Mouse (Mus musculus): Measurements from ENCODE around the gene Ripk1. TPM values are rescaled to one million over a fixed set of nuclear protein-coding genes. Genes with fewer than 3 reads are reported as not detected.

Ripk1 gene
- total and polyA plus RNA-seq, 3 experiments = 2.0 to 7.4 (median 7.0) TPM

GRCm38 (mm10) chr13:34084026-34084750 lies 82.0 kb downstream of the Ripk1 start:
- intact Hi-C loops (cut with DNase I) = loop anchor here (1.0 kb wide), 1 partner anchor 12 kb away; no protein-coding TSS in a partner anchor
- H3K4me1 ChIP-seq (ENCODE audit: control insufficient read depth, insufficient read depth, low read length) = peaks cover 17% of the 10 kb centered on the region
- 0 out of 2 replicates have a peak overlapping the region, but pooled peaks have one; percentile 3 for H3K9ac ChIP-seq (ENCODE audit: low read depth, low read length)
- H3K27me3 ChIP-seq (ENCODE audit: control insufficient read depth, insufficient read depth, low read length) = no peaks in the 10 kb centered on the region
- H3K79me2 ChIP-seq (replicated peaks; ENCODE audit: control insufficient read depth, insufficient read depth, low read length) = no peaks in the 10 kb centered on the region
- WGBS = 34% methylated on average over 9 of the region's 9 CpGs
- no peak for TF ChIP-seq CTCF (IDR thresholded peaks at IDR 0.05)
- TF ChIP-seq POLR2A (IDR thresholded peaks at IDR 0.05; ENCODE audit: insufficient read depth, low read depth, low read length) = no peak
- peak; percentile 89 for TF ChIP-seq EP300 (IDR thresholded peaks at IDR 0.05; ENCODE audit: insufficient read depth, low read depth, low read length)
- peak overlapping the region; percentile 97 for H3K27ac ChIP-seq
- 0 out of 2 replicates have a peak overlapping the region, but pooled peaks have one; percentile 4 for H3K4me3 ChIP-seq
- peak; percentile 59 to 81 for DNase-seq
- H3K36me3 ChIP-seq (ENCODE audit: control insufficient read depth, insufficient read depth, low read length) = peaks cover 2% of the 10 kb centered on the region

Other genes with a start within 250 kb of the Ripk1 start
- not detected for gene Serpinb6e, start 159.0 kb upstream of the Ripk1 start, total RNA-seq (2021)
- not detected in 2 replicates for gene Serpinb6e, start 159.0 kb upstream of the Ripk1 start, polyA plus RNA-seq (2012; rRNA removed)
- gene Serpinb6c, start 96.7 kb upstream of the Ripk1 start, total RNA-seq (2021) = not detected
- gene Serpinb6c, start 96.7 kb upstream of the Ripk1 start, polyA plus RNA-seq (2012; rRNA removed) = not detected in 2 replicates
- gene Nqo2, start 37.7 kb upstream of the Ripk1 start, total RNA-seq (2021) = 10 to 100 TPM; 38.0 to 45.4 TPM
- 14.4 and 39.8 TPM in 2 replicates for gene Nqo2, start 37.7 kb upstream of the Ripk1 start, polyA plus RNA-seq (2012; rRNA removed)
- gene Serpinb6a, start 431 bp downstream of the Ripk1 start, total RNA-seq (2021) = 100 to 1,000 TPM; 104 to 111 TPM
- 51.2 and 79.7 TPM in 2 replicates for gene Serpinb6a, start 431 bp downstream of the Ripk1 start, polyA plus RNA-seq (2012; rRNA removed)
- gene Bphl, start 35.2 kb downstream of the Ripk1 start, total RNA-seq (2021) = 10 to 100 TPM; 32.5 to 35.3 TPM
- gene Bphl, start 35.2 kb downstream of the Ripk1 start, polyA plus RNA-seq (2012; rRNA removed) = 29.8 and 43.3 TPM in 2 replicates
- 10 to 100 TPM; 42.9 to 64.1 TPM for gene Tubb2a, start 75.6 kb downstream of the Ripk1 start, total RNA-seq (2021)
- gene Tubb2a, start 75.6 kb downstream of the Ripk1 start, polyA plus RNA-seq (2012; rRNA removed) = 95.2 and 122 TPM in 2 replicates
- 1 to 10 TPM; 2.6 to 5.3 TPM for gene Tubb2b, start 128.1 kb downstream of the Ripk1 start, total RNA-seq (2021)
- 6.2 and 7.8 TPM in 2 replicates for gene Tubb2b, start 128.1 kb downstream of the Ripk1 start, polyA plus RNA-seq (2012; rRNA removed)
- gene Psmg4, start 160.6 kb downstream of the Ripk1 start, total RNA-seq (2021) = 10 to 100 TPM; 23.1 to 29.0 TPM
- 32.2 and 51.2 TPM in 2 replicates for gene Psmg4, start 160.6 kb downstream of the Ripk1 start, polyA plus RNA-seq (2012; rRNA removed)

Data from heart, adult 2 months (tissue).